Mouse (Mus musculus) adrenal gland, postnatal 0 days (tissue): Measurements from ENCODE around the gene H1fnt. TPM values are rescaled to one million over a fixed set of nuclear protein-coding genes. Genes with fewer than 3 reads are reported as not detected.

Experiments
- polyA plus RNA-seq: library from polyadenylated mRNA; unstranded; fragments of >200 nt; fragmentation: Nextera tagmentation; extraction: Ambion mirVana; gene quantifications from 2 replicates; pipeline ENCODE4 v1.2.1, GENCODE M21; 2015

H1fnt gene
- not detected in 2 replicates for polyA plus RNA-seq

GRCm38 (mm10) chr15:98257193-98257592 is at the start of gene H1fnt:
Gene H1fnt, minus strand, starts transcription at chr15:98257293.

DNA sequence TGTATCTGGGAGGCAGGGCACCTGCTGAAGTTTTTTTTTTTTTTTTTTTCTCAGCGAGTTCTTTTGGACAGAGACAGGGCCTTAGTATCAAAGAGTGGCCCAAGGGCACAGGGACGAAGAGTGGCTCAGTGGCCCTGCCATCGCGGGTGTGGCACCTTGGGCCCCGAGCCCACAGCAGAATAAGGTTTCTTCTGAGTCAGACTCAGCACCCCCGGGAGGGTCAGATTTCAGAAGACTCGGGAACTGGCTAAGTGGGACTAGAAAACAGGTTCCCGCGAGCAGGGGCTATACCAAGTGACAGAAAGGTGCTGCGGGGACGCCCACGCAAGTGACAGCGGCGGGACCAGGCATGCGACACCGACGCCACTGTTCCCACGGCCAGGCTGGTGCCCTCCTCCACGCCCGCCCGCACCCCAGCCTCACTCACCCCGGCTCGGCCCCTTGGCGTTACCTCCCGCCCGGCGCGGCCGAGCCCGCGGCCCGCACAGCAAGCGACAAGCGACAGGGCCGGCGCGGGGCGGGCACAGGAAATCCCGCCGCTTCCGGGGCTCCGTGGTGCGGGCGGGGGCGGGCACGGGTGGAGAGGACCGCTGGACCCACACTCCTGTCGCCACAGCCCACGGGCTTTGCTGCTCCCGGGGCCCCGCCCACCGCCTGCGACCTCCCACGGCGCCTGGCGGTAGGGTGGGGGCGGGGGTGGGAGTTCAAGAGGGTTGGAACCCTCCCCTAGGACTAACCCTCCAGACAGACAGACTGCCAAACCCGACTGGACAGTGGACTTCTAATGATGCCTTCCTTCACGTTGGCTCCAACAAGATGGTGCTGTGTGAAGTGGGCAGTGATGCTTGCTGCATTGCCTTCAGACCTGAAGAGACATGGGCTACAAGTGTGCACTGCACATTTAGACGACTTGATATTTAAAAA is 38.8 kb upstream of the H1fnt start, which contains the start of gene Zfp641:
Zfp641 (minus strand) TSS at position 534 of the 924 bp plus-strand sequence.

GRCm38 (mm10) chr15:98234350-98234749 is 22.7 kb downstream of the H1fnt start, which contains the start of gene Olfr286:
Gene Olfr286, minus strand, starts transcription at chr15:98234450.

GRCm38 (mm10) chr15:98220877-98221276 is 36.2 kb downstream of the H1fnt start, which contains the start of the genes Gm44579 and Olfr287:
Gene Gm44579, minus strand, starts transcription at chr15:98220977.
Gene Olfr287, minus strand, starts transcription at chr15:98221056.

Other genes with a start within 250 kb of the H1fnt start
- gene Pfkm, start 164.7 kb downstream of the H1fnt start, polyA plus RNA-seq, result 27.5 and 33.3 TPM in 2 replicates
- 9.5 TPM in 2 replicates for gene Senp1, start 163.5 kb downstream of the H1fnt start, polyA plus RNA-seq
- gene Asb8, start 91.7 kb downstream of the H1fnt start, polyA plus RNA-seq, result 24.4 and 38.5 TPM in 2 replicates
- gene Ccdc184, start 90.1 kb downstream of the H1fnt start, polyA plus RNA-seq, result 2.5 and 6.1 TPM in 2 replicates
- gene Olfr288, start 61.8 kb downstream of the H1fnt start, polyA plus RNA-seq, result not detected in 2 replicates
- gene Gm44579, start 36.3 kb downstream of the H1fnt start, polyA plus RNA-seq, result not detected in 2 replicates
- gene Olfr287, start 36.2 kb downstream of the H1fnt start, polyA plus RNA-seq, result not detected in 2 replicates
- gene Olfr286, start 22.8 kb downstream of the H1fnt start, polyA plus RNA-seq, result not detected in 2 replicates
- 1.4 and 2.1 TPM in 2 replicates for gene Zfp641, start 38.9 kb upstream of the H1fnt start, polyA plus RNA-seq
- not detected in 2 replicates for gene Olfr285, start 60.1 kb upstream of the H1fnt start, polyA plus RNA-seq
- not detected in 2 replicates for gene Olfr284, start 83.7 kb upstream of the H1fnt start, polyA plus RNA-seq
- gene Olfr283, start 123.7 kb upstream of the H1fnt start, polyA plus RNA-seq, result not detected in 2 replicates
- gene Olfr282, start 173.9 kb upstream of the H1fnt start, polyA plus RNA-seq, result not detected in 2 replicates
- not detected in 2 replicates for gene Olfr281, start 195.3 kb upstream of the H1fnt start, polyA plus RNA-seq
- gene OR5BS1P, start 212.6 kb upstream of the H1fnt start, polyA plus RNA-seq, result not detected in 2 replicates
- gene Lalba, start 225.4 kb upstream of the H1fnt start, polyA plus RNA-seq, result not detected in 2 replicates
- gene Olfr279, start 235.1 kb upstream of the H1fnt start, polyA plus RNA-seq, result not detected in 2 replicates